Mouse (Mus musculus) kidney, embryonic 15.5 days (tissue): ENCODE measurements around the gene Rps6ka1. TPM values are rescaled to one million over a fixed set of nuclear protein-coding genes. Genes with fewer than 3 reads are reported as not detected.

Source experiments
- ATAC-seq: fragments of 200-750 bp; cut with Nextera tagmentation; replicated peaks from 2 replicates; pipeline ENCODE4 v1.8.0; 2017; ENCODE audit warnings: moderate TSS enrichment; ENCODE audit not compliant: low FRiP score
- H3K27ac ChIP-seq: fragments of 300-500 bp; sonication (generic); 2 replicates; pipeline ENCODE4 v1.5.1; 2015; ENCODE audit warnings: mild to moderate bottlenecking, inconsistent platforms
- H3K27me3 ChIP-seq: fragments of 300-500 bp; sonication (generic); 2 replicates; pipeline ENCODE4 v1.6.1; 2015; ENCODE audit warnings: inconsistent platforms
- H3K36me3 ChIP-seq: fragments of 300-500 bp; sonication (generic); 2 replicates; pipeline ENCODE4 v1.6.1; 2015; ENCODE audit warnings: inconsistent platforms
- H3K4me1 ChIP-seq: fragments of 300-500 bp; sonication (generic); 2 replicates; pipeline ENCODE4 v1.6.1; 2015; ENCODE audit warnings: inconsistent platforms
- H3K4me2 ChIP-seq: fragments of 300-500 bp; sonication (generic); 2 replicates; pipeline ENCODE4 v1.6.1; 2015; ENCODE audit warnings: moderate library complexity, mild to moderate bottlenecking, inconsistent platforms
- H3K4me3 ChIP-seq: fragments of 300-500 bp; sonication (generic); replicated peaks from 2 replicates; pipeline ENCODE4 v1.5.1; 2015; ENCODE audit warnings: mild to moderate bottlenecking, inconsistent platforms
- H3K9ac ChIP-seq: fragments of 300-500 bp; sonication (generic); 2 replicates; pipeline ENCODE4 v1.6.1; 2015; ENCODE audit warnings: mild to moderate bottlenecking, inconsistent platforms
- H3K9me3 ChIP-seq: fragments of 300-500 bp; sonication (generic); replicated peaks from 2 replicates; pipeline ENCODE4 v1.6.1; 2016; ENCODE audit warnings: inconsistent platforms
- WGBS: fragments of 180-500 bp; shearing (Covaris S2); methylation state at CpG from one replicate; pipeline ENCODE4 v1.1.7; 2015; ENCODE audit warnings: mixed read lengths; 5-methylcytosine and 5-hydroxymethylcytosine counted together
- polyA plus RNA-seq: library from polyadenylated mRNA; unstranded; fragments of >200 nt; fragmentation: Nextera tagmentation; extraction: Ambion mirVana; gene quantifications from 2 replicates; pipeline ENCODE4 v1.2.1, GENCODE M21; 2015

Rps6ka1 gene
- polyA plus RNA-seq, 1 experiment from 2014 or later, result 47.5 TPM

DNA sequence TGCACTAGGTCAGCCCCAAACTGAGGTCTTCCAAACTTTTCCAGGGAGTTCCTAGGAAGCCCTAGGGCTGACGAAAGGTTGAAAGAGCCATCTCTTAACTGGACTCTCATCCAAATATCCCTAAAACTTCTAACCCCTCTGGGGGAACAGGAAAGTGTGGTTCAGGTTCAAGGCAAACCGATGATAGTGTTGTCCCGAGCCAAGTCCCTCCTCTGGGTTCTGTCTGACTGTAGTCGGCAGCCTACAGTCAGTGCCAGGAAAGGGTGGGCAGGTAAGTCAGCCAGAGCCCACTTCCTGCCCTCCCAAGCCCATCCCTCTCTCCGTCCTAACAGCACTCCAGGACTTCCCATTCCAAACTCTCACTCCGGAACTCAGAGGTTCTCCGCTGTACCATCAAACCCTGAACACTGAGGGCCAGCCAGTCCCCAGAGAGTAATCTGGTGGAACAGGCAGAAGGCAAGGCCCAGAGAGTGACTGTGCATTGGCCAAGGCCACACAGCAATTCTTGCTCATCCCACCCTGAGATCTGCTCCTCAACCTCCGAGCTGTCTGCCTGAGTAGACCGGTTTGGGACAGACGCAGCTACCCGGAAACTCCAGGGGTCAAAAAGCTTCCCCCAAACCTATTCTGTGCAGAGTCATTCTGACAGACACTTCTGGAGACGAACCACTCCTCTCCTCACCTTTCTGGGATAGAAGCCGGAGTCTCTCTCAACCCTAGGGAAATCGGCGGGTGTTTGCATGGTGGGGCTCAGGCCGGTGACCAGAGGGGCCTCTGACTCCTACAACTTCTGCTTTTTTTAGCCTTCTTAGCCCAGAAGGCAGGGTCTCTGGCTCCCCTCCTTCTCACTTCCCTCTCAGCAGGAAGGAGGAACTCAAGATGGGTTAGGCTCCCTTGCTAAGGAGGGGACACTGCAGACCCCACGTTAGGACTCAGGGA lies 13.4 kb downstream of the Rps6ka1 start:
- Histone ChIP-seq H3K9me3 (no peaks in the 10 kb centered on the region), H3K9ac (no peak overlapping the region), H3K4me1 (peaks cover 13% of the 10 kb centered on the region), H3K27me3 (no peaks in the 10 kb centered on the region), H3K4me2 (no peak overlapping the region), H3K4me3 (no peak overlapping the region), H3K36me3 (peaks cover 24% of the 10 kb centered on the region), H3K27ac (no peak overlapping the region)
- 75% methylated on average over 17 of the region's 17 CpGs for WGBS
- ATAC-seq, result no peak

DNA sequence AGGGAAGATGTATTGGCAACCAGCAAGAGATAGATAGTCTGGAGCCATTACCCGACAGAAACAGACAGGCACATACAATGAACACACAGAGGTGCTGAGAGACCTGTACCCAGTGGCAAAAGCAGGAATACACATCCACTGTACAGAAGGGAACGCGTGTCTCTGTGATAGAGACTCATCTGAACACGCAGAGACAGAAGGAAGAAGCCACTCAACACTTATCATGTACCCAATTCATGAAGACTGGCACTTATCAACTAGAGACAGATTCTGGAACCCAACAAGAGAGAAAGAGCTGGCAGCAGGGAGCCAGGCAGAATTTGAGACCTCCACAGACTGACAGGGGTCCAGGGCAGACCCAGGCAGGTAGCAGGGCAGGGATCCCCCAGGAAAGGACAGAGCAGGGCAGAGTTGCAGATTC lies 14.2 kb downstream of the Rps6ka1 start:
- H3K9ac ChIP-seq, result no peak overlapping the region
- H3K4me2 ChIP-seq, result no peak overlapping the region
- no peaks in the 10 kb centered on the region for H3K27me3 ChIP-seq
- 0 out of 2 replicates have a peak, but pooled peaks have one; percentile 35 for ATAC-seq
- peaks cover 27% of the 10 kb centered on the region for H3K36me3 ChIP-seq
- peaks cover 13% of the 10 kb centered on the region; the same call in 1 of the 2 replicates for H3K4me1 ChIP-seq
- H3K27ac ChIP-seq, result no peak overlapping the region
- H3K9me3 ChIP-seq, result no peaks in the 10 kb centered on the region
- 88% methylated on average over 4 of the region's 4 CpGs for WGBS
- no peak overlapping the region for H3K4me3 ChIP-seq

DNA sequence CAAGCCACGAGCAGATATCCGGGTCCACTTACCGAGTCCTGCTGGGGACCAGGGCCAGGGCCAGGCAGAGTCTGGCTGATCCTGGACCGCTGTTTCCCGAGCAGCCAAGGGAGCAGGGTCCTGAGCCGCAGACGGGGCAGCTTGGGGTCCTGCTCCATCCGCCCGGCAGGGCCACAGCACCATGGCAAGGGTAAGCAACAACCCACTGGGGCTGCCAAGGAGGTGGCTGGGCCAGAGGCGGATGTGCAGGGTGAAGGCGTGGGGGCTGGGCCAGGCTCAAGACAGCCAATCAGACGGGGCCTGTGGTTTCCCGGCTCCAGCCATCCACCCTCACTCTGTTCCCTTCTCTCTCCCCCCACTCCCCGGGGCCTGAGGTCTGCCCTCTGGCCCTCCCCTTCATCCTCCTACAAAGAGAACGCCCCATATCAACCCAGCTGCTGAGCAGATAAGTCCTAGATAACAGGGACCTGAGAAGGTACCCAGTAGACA lies 14.7 kb downstream of the Rps6ka1 start:
- no peak overlapping the region for H3K4me3 ChIP-seq

DNA sequence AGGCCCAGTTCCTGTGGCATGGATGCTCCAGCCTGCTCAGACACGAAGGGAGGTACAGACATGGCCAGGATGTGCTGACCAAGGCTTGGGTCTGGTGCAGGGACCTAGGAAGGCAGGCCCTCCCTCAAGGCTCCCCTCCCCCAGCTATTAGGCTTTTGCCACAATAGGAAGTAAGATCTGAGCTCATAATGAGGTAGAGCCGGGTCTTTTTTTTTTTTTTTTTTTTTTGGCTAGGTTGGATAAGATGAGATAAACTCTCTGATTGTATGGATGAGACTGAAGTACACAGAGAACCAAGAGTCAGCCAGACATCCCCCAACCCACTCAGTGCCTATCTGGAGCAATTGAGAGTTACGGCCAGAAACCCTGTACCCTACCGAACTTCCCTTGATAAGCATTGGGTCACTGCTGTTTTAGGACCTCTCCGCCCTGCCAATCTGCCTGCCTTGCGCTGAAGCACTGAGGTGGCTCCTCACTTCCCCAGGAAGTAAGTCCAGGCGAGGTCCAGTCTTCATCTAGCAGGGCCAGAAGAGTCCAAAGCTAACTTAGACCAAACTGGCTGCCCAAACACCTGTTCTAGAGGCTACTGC lies 15.3 kb downstream of the Rps6ka1 start:
- no peak overlapping the region for H3K27ac ChIP-seq
- no peaks in the 10 kb centered on the region for H3K27me3 ChIP-seq
- 82% methylated on average over 7 of the region's 7 CpGs for WGBS
- peaks cover 13% of the 10 kb centered on the region; the same call in 1 of the 2 replicates for H3K4me1 ChIP-seq
- H3K4me2 ChIP-seq, result no peak overlapping the region
- no peak overlapping the region for H3K4me3 ChIP-seq
- H3K9ac ChIP-seq, result no peak overlapping the region
- H3K9me3 ChIP-seq, result no peaks in the 10 kb centered on the region
- H3K36me3 ChIP-seq, result peaks cover 28% of the 10 kb centered on the region
- no peak for ATAC-seq

More for the DNA sequence above, 14.7 kb downstream of the Rps6ka1 start:
- peaks cover 13% of the 10 kb centered on the region; the same call in 1 of the 2 replicates for H3K4me1 ChIP-seq
- WGBS, result 74% methylated on average over 15 of the region's 15 CpGs
- H3K4me2 ChIP-seq, result no peak overlapping the region
- H3K27ac ChIP-seq, result no peak overlapping the region
- H3K36me3 ChIP-seq, result peaks cover 30% of the 10 kb centered on the region
- peak; percentile 71 for ATAC-seq
- H3K9me3 ChIP-seq, result no peaks in the 10 kb centered on the region
- H3K27me3 ChIP-seq, result no peaks in the 10 kb centered on the region
- H3K9ac ChIP-seq, result no peak overlapping the region

DNA sequence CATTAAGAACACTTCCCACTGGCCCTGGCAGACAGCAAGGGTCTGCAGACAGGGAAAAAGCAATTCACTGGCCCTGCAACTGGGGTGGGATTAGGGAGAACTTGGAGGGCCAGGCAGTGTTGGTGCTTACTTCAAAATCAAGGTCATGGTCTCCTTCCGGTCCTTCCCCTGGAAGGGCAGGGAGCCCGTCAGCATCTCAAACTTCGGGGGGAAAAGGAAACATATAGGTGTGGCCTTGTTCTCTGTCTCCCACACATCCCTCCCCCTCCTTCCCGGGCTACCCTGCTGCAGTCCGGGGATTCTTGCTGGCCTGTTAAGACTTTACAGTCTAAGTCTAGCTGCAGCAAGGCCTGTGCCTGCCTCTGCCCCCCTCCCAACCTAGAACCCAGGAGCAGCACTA lies 22.4 kb downstream of the Rps6ka1 start:
- Histone ChIP-seq H3K27ac (peak overlapping the region; percentile 84), H3K4me2 (no peak overlapping the region), H3K9ac (no peak overlapping the region), H3K4me3 (no peak overlapping the region), H3K4me1 (peaks cover 30% of the 10 kb centered on the region), H3K36me3 (peaks cover 51% of the 10 kb centered on the region), H3K9me3 (no peaks in the 10 kb centered on the region), H3K27me3 (no peaks in the 10 kb centered on the region)
- WGBS, result 33% methylated on average over 5 of the region's 5 CpGs
- ATAC-seq, result no peak

DNA sequence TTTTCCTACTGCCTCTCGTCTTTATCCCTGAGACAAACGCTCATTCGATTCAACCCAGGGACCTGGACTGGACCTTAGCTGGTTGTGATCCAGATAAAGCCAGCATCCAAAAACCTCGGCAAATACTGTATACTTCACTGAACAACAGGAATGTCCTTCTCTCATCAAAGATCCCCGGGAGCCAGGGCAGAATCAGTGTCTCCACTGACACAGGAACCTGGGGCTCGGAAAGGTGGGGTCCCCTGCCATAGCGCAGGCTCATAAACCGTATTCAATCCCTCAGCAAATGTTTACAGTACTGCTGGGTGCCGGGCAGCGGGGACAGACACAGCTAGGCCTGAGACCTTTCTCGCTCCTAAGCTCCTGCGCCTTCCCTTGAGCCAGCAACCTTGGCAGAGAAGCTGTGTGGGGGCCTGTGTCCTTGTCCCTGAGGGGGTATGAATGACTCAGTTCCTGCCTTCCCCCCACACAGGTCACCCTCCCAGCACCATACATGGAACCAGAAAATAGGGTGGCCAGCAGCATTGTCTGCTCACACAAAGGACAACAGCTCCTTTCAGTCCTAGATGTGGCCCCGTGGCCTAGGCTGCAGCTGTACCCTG lies 23.1 kb downstream of the Rps6ka1 start:
- Histone ChIP-seq H3K4me1 (peaks cover 30% of the 10 kb centered on the region), H3K9ac (no peak overlapping the region), H3K36me3 (peaks cover 56% of the 10 kb centered on the region), H3K4me3 (no peak overlapping the region), H3K27me3 (no peaks in the 10 kb centered on the region), H3K27ac (peak overlapping the region; percentile 84), H3K4me2 (no peak overlapping the region), H3K9me3 (no peaks in the 10 kb centered on the region)
- ATAC-seq, result peak; percentile 40
- WGBS, result 47% methylated on average over 13 of the region's 13 CpGs

DNA sequence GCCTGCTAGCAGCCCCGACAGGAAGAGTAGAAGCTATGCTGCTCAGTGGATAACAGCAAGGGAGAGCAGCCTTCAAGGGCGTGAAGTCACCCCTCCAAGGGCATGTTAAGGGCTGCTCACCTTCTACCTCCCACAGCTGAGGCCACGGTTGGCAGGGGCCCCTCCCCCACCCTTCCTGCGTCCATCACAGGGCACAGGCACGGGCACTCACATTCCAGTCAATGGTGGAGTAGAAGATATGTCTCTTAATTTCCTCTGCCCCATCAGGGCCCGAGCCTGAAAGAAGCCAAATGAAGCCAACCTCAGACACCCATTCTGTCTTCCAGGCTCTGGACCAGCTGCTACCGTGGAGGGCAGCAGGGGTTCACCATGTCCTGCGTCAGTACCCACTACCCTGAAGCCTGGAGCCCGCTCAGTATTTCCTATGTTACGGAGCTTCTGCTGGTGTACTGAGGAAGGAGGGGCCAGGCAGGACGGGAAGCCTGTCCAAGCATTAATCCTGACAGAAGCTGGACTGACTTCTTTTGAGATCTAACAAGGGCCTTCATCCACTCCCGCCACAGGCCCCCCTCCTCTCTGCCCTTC lies 23.7 kb downstream of the Rps6ka1 start:
- Histone ChIP-seq H3K36me3 (peaks cover 56% of the 10 kb centered on the region), H3K27ac (peak overlapping the region; percentile 84)
- ATAC-seq, result peak; percentile 57

DNA sequence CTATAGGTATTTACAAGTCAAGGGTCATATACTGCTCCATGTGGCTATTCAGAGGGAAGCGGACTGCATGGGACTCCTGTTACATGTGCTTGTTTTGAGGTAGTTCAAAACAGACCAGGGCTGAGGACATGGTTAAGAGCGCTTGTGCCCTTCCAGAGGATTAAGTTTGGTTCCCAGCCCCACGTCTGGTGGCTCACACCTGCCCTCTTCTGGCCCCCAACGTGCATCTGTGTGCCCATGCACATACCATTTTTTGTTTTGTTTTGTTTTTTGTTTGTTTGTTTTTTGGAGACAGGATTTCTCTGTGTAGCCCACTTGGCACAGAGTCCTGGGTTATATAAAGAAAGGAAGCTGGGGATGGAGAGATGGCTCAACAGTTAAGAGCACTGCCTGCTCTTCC lies 30.1 kb downstream of the Rps6ka1 start:
- H3K9me3 ChIP-seq, result no peaks in the 10 kb centered on the region
- WGBS, result 72% methylated on average over 4 of the region's 4 CpGs
- peaks cover 42% of the 10 kb centered on the region for H3K36me3 ChIP-seq
- H3K27me3 ChIP-seq, result no peaks in the 10 kb centered on the region
- no peak overlapping the region for H3K27ac ChIP-seq
- ATAC-seq, result no peak
- H3K4me1 ChIP-seq, result no peaks in the 10 kb centered on the region
- H3K9ac ChIP-seq, result no peak overlapping the region
- H3K4me2 ChIP-seq, result no peak overlapping the region
- H3K4me3 ChIP-seq, result no peak overlapping the region

More for the DNA sequence above, 23.7 kb downstream of the Rps6ka1 start:
- Histone ChIP-seq H3K4me3 (no peak overlapping the region), H3K9me3 (no peaks in the 10 kb centered on the region), H3K9ac (no peak overlapping the region), H3K4me2 (no peak overlapping the region), H3K27me3 (no peaks in the 10 kb centered on the region), H3K4me1 (peaks cover 30% of the 10 kb centered on the region)
- WGBS, result 50% methylated on average over 12 of the region's 12 CpGs

DNA sequence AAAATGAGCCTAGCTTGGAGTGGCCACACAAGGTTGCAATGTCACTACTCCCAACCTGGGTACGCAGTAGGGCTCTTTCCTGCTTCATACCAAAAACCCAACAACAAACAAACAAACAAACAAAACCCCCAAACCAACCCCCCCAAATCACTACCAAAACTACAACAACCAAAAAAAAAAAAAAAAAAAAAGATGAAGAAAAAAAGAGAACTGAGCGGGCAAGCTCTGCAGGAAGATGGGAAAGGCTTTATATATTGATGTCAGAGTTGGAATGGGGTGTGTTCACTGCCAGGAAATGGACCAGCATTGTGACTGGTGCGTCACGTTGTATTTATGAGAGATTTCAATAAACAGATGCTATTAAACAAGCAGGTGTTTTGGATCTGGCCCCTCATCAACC lies 33.0 kb downstream of the Rps6ka1 start:
- 80% methylated on average over 4 of the region's 4 CpGs for WGBS
- ATAC-seq, result no peak
- Histone ChIP-seq H3K9me3 (no peaks in the 10 kb centered on the region), H3K4me3 (no peak overlapping the region), H3K4me2 (no peak overlapping the region), H3K4me1 (no peaks in the 10 kb centered on the region), H3K9ac (no peak overlapping the region), H3K36me3 (peaks cover 34% of the 10 kb centered on the region), H3K27ac (no peak overlapping the region), H3K27me3 (no peaks in the 10 kb centered on the region)

DNA sequence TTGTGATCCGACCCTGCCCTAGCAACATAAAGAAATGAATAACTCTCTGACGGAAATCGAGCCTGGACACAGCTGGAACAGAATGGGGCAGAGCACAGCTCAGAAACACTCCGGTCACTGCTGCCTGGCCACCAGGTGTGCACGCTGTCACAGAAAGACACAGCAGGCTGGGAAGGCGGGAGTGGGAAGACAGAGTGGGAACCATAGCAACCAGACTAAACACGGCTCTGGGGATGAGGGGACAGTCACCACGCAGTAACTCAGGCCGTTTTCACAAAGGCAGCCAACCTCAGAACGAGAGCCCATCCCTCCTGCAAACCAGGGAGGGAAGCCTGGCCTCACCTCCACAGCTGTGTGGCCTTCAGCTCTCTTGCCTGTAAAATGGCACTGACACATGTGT lies 34.0 kb downstream of the Rps6ka1 start:
- Histone ChIP-seq H3K4me3 (no peak overlapping the region), H3K9ac (no peak overlapping the region), H3K36me3 (peaks cover 30% of the 10 kb centered on the region), H3K9me3 (no peaks in the 10 kb centered on the region), H3K27me3 (no peaks in the 10 kb centered on the region), H3K27ac (no peak overlapping the region), H3K4me1 (no peaks in the 10 kb centered on the region), H3K4me2 (no peak overlapping the region)
- WGBS, result 62% methylated on average over 10 of the region's 10 CpGs
- ATAC-seq, result no peak

DNA sequence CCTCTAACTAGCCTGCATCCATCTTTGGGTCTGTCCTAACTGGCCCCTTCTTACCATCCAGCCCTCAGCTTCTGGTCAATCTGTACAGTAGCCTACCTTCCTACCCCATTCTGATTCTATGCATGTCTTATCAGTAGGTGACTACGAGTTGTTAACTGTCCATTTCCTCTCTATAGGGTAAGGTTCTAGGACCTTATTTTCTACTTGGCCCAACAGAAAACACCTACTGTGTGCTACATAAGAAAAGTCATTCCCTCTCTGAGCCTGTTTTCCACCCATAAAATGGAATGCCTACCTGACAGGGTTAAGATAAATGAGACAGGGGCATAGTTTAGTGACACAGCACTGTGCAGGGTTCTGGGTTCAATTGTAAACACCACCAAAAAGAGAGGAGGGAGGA lies 41.0 kb downstream of the Rps6ka1 start:
- no peak for ATAC-seq
- Histone ChIP-seq H3K9ac (no peak overlapping the region), H3K36me3 (peaks cover 38% of the 10 kb centered on the region), H3K4me3 (no peak overlapping the region), H3K27me3 (no peaks in the 10 kb centered on the region), H3K4me1 (0 out of 2 replicates have a peak, but pooled peaks cover 6% of the 10 kb centered on the region), H3K27ac (no peak overlapping the region), H3K9me3 (no peaks in the 10 kb centered on the region), H3K4me2 (no peak overlapping the region)
- WGBS, result 86% methylated on average over 1 of the region's 1 CpGs
